Mouse (Mus musculus): ENCODE measurements around the gene Arhgap6.
A peak's percentile ranks its signal among the peaks of the same experiment; 100 is the strongest.

Gene Arhgap6

DNA sequence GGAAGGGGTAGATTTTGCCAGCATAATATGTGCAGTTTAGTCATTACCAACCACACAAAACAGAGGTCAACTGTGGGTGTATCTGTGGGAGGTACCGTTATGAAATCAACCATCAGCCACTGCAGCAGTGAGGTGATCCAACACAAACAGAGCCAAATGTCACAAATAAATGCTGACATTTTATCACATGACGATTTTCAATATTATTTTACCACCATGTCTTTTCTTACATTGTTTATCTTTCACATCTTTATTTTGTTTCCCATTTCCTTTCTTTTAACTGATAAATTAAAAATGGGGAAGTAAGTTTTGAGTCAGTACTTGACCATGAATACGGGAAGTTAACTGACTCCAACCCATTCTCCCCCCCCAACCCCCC lies 328.9 kb downstream of the Arhgap6 start:
- DNase-seq: peak in 1 of 2 experiments; percentile 5

DNA sequence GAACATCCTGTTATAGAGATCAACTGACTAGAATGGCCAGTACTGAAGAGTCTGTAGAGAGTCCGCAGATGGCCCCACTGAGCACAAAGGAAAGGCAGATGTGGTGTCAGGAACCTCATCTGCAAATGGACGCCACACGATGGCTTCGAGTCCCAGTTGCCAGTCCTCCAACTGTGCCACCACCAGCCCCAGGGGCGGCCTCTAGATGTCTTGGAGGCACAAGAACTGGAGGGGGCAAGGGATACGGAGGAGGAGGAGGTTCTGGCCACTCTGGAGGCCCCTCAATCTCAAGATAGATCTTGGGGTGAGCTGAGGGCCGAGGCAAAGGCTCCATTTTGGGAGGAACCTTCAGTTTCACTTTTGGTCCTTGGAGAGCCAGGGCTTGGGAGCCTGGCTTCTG lies 344.9 kb downstream of the Arhgap6 start:
- DNase-seq: no peak

DNA sequence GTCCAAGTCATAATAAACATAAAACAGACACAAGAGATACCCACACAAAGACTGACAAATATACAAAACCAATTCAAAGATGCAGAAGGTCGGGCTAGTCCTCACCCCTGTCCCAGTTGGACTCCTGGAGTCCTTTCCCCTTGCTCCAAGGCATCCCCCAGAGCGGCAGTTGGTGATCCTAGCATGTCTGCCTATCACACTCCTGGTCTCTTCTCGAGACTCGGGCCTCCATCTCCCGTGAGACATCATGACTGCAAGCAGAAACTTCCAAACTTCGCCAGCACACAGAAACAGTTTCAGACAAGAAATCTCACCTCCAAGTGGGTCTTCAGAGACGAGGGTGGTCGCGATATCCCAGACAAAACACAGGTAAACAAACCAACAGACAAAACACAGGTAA lies 345.6 kb downstream of the Arhgap6 start:
- no peak for DNase-seq

DNA sequence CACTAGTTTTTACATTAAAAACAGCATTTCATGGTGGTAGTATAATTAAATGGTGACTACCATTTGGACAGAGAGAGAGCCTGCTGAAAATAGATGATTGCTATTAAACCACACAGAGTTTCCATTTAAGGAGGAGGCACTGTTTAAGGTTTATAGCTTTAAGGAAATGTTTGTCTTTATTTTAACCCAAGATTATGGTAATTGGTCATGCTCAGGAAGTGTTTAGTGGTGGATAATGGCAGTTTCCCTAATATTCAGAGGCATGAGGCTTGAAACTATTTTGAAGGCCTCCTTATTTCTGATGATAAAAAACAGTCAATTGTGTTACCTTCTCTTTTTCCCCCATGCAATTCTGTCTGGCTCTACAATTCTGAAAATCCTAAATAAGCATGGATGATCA lies 358.9 kb downstream of the Arhgap6 start:
- DNase-seq: no peak

DNA sequence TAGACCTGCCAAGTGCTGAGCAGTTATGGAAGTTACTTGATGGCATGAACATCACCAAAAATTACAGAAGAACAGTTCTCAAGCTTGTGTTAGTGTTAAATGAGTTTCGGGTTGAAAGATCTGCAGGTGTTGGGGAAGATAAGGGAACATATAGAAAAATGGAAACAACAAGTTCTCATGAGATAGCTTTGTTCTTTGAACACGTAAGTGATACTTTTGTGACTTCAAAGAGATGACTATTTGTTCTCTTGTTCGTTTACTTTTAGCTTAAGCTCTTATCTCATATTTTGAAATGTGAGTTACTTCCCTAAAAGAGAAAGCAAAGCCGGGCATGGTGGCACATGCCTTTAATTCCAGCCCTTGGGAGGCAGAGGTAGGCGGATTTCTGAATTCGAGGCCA lies 363.5 kb downstream of the Arhgap6 start:
- no peak for DNase-seq

DNA sequence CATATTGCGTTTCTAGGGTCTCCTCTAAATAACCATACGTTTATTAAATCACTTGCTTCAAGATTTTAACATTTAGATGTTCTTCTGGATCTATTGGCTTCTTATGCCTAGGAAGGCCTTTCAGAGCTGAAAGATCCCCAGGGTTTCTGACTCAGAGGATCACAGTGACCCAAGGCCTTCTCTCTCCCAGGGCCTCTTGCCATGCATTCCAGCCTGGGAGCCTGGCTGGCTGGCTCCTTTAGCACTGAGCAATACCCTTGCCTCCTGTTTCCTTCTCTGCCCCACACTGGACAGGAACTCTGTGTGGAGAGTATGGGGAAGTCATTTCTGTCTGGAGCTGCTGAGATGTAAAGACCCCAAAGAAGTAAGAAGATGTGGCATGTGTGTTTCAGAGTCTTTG lies 376.1 kb downstream of the Arhgap6 start:
- no peak for DNase-seq

DNA sequence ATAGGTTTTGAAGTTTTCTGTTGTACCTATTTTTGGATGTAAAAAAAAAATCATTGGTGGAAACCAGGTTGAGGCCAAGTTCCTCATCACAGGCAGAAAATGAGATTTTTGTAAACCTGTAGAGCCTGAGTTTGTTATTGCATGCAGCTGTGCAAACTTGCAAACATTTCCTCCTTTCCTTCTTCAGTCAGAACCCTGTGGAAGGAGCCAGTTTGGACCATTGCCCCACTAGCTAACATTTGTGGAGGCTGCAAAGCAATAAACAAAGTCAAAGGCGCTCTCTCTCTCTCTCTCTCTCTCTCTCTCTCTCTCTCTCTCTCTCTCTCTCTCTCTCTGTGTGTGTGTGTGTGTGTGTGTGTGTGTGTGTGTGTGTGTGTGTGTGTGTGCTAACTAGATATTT lies 378.9 kb downstream of the Arhgap6 start:
- DNase-seq: no peak

DNA sequence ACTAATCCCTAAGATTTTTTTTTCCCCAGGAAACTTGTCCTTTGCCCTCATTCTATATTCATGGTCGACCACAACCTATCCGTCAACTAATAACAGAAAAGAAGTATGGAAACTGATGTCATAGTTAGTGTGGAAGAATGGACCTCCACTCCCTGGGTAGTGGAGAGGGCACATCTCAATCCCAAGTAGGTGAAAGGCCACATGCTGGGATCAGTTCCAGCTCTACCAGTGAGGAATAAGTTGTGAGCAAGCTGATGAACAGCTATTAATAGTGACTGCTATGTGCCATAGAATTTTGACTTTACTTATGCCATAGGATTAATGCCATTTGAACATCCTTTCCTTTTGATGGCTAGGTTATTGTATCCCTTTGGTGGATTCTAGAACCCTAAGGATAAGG lies 383.7 kb downstream of the Arhgap6 start:
- no peak for DNase-seq

DNA sequence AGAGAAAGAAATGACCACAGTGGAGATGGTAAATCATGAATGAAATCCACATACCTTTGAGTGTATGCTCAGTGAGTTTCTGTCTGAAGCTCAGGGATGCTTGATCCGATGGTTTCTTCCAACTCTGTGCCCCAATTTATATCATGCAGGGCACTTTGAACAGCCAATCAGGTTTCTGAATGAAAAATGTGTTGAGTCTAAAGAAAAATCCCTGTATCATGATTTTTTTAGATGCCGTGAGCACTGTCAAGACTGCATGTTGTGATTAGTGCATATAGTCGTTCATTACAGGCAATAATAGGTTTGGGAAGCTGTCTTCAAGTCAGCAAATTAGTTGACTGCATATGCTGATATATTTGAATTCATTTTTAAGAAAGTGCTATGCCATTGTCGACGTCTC lies 392.2 kb downstream of the Arhgap6 start, which contains the start of gene Amelx:
Gene Amelx (minus strand): TSS at position 101 of the 400 bp plus-strand sequence.
- no peak for DNase-seq

DNA sequence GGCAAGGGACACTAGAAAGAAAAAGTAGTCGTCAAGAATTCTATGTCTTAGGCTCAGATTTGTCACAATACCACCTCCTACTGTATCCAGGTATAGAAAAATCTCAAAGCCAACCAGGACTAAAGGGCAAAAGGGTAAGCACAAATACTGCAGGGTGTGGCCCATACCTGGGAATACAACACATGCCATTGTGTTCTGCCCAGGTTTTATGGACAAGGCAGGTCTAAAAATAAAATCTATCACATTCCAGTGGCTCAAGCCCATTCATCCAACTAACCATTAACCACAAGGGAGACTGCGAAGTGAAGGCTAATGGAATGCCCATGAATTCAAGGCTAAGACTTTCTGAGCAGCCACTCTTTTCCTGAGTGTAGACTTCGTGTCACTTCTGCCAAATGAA lies 415.1 kb downstream of the Arhgap6 start:
- DNase-seq: no peak

DNA sequence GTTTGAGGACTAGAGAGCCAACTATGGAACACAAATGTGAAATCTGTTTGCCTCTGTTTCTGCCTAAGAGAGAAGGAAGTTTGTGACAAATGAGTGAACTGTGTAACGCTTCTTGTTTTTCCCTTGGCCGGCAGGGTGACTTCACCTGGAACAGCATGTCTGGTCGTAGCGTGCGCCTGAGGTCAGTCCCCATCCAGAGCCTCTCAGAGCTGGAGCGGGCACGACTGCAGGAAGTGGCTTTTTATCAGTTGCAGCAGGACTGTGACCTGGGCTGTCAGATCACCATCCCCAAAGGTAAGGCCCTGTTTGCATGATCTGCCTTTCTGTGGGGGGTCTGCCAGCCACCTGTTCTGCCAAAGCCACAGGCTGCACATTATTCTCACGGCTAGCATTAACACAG lies 425.2 kb downstream of the Arhgap6 start:
- DNase-seq: no peak

DNA sequence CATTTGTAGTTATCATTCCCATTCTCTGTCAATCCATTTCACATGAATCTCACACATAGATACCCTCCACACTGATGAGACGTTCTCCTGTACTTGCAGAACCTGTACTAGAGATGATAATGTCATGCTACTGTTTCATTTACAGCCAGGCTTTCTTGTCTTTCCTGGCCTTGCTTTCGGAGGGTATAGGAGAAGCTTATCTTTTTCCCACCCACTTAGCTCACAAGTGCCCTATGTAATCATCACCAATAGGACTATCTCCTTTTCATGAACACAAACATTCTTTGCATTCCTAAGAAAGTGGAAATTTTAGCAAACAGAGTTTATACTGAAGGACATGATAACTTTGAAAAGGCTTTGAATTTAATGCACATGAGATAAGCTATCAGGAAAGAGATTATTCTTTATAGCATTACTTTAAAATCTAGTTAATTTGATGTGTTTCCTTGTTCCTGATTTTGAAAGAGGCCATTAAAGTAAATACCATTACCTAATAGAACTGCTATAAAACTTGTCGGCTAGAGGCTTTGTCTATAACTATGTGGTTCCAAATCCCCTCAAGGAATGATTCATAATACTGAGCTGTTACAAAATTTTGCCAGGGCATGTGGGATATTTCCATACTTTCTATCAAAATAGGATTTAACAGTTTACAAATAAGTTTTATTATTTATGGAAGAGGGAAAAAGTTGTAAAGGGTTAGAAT lies 427.6 kb downstream of the Arhgap6 start:
- DNase-seq: no peak

DNA sequence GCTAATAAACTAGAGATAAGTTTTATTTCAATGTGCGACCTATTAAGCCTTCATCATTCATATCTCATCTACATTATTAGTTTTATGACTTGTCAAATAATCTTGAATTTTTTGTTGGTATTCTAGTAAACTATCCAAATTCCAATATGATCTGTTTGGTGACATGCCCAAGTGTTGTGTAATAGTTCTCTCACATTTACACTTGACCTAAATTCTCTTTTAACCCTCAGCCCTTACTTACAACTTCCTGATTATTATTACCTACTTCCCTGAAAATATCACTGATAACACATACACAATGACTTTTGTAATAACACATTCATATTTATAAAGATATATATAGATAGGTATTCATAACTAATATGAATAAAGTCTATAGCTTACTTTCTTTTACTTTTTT lies 461.0 kb downstream of the Arhgap6 start:
- DNase-seq: no peak

DNA sequence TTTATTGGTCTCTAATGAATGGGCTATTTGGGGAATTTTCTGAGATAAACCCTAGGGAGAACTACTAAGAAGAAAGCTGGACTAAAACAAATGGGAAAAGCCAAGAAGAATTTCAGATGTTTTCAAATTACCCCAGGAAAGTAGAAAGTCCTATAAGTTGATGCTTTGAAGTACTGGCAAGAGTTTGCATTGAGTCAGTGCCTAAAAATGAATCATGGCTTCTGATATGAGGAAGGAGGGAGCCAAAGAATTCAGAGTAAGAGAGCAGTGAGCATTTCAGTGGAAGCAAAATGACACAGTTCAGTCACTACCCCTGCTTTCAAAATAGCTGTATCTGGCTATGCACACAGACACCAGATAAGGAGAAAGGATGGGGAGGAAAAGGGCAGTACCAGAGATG lies 461.8 kb downstream of the Arhgap6 start:
- no peak for DNase-seq

DNA sequence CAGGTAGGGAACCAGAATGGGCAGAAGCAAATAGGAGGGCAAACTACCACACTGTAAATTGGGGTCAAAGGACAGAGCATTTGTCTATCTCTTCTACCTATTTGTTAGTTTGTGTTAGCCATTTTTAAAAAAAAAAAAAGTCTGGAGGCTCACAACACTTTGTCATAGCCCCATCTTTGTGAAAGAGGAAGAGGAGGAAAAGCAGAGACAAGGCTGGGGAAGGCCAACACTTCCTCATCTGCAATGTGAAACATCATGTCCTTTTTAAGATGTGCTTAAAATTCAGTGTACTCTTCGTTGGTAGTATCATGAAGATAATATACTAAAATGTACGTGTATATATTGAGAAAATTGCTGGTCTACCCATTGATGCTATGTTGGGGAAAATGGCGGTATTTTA lies 466.1 kb downstream of the Arhgap6 start:
- DNase-seq: no peak

DNA sequence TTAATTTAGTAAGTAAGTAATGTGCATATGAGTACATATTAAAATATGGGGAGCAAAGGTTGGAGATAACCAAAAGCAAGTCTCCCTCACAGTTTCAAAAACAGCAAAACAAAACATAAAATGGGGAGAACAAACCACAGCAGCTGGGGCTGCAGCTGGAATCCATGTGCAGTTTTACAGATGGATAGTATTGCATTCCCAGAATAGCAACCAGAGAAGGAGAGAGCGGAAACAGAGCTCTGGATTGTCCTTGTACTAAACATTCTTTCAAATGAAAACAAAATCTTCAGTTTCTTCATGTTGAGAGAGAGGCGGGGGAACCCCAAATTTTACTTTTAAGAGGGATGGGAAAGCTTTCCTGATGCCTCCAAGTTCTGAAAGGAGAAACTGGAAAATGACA lies 467.3 kb downstream of the Arhgap6 start:
- no peak for DNase-seq

DNA sequence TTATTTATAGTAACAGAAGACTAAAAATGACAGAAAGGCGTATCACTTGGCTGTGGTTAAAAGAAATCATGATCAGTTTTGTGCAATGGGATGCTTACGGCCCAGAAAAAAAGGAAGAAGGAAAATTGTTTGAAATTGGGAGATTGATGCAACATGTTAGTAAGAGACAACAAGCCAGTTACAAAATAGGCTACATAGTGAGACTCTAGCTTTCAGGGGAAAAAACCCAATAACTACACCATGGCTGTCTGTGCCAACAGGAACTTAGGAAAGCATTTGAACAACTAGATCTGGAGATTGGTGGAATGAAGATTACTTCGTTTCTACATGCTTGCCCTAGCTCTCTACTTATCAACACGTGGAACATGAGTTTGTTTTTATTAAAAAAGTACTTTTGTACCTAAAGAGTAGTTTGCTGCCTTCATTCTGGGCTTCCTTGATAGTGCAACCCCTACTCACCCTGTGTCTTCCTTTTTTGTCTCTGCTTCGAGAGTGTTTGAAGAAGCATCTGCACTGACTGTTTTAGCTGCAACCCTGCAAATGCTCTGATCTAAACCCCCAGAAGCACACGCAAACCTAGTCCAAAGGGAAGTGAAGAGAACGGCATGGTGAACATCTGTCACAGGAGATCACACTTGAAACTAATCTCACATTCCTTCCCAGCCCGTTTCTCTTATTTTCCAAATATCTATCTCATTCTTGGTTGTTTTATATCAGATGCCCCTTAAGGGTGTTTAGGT lies 468.7 kb downstream of the Arhgap6 start:
- DNase-seq: no peak

DNA sequence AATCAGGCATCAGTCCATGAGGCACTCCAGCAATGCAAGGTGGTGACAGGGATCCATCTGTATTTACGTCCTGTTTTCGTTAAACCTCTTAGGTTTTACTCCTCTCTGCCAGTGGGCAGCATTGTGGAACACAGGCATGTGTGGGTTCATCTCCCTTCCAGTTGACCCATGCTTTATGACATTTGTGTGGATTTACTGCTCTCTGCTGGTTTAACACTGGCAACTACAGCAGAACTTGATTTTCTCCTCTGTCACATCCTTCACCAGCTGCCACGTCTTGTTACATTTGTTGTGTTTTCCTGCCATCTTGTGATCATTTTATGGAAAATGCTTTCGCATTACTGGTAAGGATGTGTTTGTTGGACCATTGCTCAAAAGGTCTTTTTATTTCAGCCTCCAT lies 504.7 kb downstream of the Arhgap6 start:
- DNase-seq: no peak

DNA sequence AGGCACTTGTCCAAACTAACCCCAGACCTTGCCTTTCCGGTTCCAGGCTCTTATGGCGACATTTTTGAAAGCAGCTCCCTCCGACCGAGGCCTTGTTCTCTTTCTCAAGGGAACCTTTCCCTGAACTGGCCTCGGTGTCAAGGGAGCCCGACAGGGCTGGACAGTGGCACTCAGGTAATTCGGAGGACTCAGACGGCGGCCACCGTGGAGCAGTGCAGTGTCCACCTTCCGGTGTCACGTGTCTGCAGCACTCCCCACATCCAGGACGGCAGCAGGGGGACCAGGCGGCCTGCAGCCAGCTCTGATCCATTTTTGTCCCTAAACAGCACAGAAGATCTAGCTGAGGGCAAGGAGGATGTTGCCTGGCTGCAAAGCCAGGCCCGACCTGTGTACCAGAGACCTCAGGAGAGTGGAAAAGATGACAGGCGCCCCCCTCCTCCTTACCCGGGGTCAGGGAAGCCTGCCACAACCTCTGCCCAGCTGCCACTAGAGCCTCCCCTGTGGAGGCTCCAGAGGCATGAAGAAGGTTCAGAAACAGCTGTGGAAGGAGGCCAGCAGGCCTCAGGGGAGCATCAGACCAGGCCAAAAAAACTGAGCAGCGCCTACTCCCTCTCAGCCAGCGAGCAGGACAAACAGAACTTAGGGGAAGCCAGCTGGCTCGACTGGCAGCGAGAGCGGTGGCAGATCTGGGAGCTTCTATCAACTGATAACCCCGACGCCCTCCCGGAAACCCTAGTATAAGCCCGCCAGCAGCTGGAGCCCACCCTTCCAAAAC lies 507.6 kb downstream of the Arhgap6 start:
- no peak for DNase-seq

DNA sequence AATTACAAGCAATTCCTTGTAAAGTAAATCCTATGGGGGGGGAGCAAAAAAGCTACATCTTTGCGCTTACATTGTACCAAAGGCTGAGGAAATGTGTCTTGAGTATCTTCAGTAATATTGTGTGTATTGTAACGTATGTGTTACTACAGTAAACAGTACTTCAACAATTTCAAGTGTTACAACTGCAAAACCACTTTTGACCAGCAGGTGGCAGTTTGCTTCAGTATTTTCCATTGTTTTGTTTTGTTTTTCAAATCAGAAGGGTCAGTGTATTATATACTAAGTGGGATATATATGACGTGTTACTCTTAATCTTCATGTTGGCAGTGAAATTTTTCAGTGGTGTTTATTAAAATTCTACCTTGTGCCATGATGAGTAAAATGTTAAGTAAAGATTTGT lies 509.0 kb downstream of the Arhgap6 start:
- peak; percentile 54 to 58 for DNase-seq

DNA sequence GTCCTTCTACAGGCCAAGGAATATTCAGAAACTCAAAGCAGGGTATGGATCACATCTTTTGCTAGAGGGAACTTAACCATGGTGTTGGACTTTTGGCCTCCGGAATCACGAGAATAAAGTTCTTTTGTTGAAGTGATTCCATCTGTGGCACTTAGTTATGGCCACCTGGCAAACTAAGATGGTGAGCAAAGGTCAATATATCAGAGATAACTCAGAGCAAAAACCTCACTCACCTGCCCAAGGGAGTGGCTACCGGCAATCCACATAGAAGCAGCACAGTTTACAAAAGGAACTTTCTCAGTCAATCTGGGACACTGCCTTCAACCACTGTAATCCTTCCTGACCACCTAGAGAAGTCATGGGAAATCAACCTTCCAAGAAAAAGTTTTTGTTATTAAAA lies 513.7 kb downstream of the Arhgap6 start:
- DNase-seq: no peak

DNA sequence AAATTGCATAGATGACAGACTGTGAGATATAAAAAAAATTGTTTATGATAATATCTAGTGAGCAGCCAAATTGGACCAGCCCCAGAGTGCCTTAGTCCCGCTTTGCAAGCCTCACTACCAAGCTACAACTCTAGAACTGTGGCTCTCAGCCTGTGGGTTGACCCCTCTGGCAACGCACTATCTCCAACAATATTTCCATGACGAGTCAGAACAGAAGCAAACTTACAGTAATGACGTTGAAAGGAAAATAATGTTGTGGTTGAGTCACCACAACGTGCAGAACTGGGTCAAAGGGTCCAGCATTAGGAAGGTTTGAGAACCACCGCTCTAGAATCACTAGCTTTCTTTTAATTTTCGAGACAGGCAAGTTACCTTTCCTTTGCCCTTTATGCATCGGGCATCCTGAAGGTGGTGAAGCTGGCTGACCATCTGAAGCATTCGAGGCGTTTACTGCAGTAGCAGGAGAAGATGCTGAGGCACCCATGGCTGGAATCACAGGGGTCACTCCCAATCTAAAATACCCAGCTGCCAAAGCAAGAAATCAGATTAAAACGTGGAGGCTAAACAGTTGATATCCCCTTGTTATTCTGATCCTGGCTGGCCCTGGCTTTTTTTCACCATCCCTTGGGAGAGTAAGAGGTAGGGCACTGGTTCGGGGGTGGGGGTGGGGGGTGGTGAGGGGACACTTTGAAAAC lies 524.3 kb downstream of the Arhgap6 start:
- DNase-seq: no peak

DNA sequence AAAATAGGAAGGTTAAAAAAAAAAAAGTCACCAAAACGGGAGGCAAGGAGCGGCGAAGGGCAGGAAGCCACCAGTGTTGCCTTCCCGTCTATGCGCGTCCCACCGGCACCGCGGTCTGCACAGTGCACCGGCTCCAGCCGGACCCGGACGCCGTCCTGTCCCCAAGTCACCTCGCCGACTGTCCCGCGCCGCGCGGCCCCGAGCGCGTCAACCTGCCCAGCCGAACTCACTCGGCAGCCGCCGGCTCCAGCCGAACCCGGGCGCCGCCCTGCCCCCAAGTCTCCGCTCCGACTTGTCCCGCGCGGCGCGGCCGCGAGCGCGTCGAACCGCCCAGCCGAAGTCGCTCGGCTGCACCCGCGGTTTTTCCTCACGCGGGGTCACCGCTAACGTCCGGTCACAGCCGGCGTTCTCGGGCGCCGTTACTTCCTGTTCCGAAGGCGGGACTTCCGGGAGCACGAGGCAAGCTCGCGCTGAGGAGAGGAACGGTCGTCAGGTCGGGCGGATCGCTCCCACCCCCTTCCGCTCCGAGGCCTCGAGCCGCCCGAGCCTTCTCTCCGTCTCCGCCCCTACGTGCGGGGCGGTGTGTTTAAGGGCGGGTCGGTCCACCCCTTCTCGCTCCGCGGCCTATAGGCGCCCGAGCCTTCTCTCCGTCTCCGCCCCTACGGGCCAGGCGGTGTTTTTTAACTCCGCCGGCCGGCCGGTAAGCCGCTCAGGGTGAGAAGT lies 525.2 kb downstream of the Arhgap6 start, which contains the start of gene Hccs:
Gene Hccs (minus strand): TSS at position 428 of the 723 bp plus-strand sequence.
- peak; percentile 86 to 87 for DNase-seq

All from B cell, adult 2 months (primary cell).